Mouse (Mus musculus): ENCODE measurements at regions not wholly inside any gene's neighbourhood (a gene's known extent, or its start where the extent isn't known, plus 50 kb on each side); places are given as distances from the start of the nearest gene placed in this dataset.
"Not testable (repeated sequence)": the region's sequence is repeated elsewhere in the genome, so short reads cannot be mapped to it uniquely, and the experiment has no call there.

GRCm38 (mm10) chr7:116680523-116680922, 176.4 kb downstream of the Nucb2 start:
- no peak for DNase-seq (ENCODE audit: low spot score in 2 of 2)

DNA sequence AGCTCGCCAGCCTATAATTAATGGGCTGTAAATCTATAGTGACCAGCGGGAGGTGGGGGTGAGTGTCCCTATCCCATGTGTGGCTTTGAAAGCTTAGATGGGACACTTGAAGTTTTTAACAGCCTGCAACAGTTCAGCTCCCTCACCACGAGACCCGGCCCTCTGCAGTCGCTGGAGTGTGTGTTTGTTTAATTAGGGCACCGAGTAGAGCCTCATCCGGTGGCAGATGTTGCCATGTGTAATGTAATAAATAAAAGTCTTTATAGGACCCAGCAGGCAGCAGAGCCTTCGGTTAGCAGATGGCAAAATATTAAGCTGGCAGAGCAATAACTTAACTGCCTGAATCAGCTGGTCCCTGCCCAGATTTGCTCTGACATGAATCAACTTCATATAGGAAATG, 177.1 kb downstream of the Nucb2 start:
- DNase-seq (ENCODE audit: low spot score in 2 of 2) = peak; percentile 15 to 22

DNA sequence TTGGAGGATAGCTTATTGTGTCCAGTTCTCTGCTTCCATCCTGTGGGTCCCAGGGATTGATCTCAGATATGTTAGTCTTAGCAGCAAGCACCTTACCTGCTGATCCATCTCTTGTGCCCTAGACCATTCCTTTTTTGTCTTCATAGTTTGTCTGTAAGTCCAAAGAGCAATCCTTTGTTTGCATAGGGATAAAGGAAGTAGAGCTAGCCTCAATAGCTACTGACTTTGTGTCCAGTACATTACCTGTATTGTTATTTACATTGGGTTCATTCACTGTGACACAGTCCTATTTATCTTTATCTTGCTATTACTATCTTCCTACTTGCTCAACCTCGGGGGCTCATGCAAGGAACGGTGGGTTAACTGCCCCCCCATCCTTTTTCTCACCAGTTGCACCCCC, 196.2 kb downstream of the Nucb2 start:
- no peak for DNase-seq (ENCODE audit: low spot score in 2 of 2)

DNA sequence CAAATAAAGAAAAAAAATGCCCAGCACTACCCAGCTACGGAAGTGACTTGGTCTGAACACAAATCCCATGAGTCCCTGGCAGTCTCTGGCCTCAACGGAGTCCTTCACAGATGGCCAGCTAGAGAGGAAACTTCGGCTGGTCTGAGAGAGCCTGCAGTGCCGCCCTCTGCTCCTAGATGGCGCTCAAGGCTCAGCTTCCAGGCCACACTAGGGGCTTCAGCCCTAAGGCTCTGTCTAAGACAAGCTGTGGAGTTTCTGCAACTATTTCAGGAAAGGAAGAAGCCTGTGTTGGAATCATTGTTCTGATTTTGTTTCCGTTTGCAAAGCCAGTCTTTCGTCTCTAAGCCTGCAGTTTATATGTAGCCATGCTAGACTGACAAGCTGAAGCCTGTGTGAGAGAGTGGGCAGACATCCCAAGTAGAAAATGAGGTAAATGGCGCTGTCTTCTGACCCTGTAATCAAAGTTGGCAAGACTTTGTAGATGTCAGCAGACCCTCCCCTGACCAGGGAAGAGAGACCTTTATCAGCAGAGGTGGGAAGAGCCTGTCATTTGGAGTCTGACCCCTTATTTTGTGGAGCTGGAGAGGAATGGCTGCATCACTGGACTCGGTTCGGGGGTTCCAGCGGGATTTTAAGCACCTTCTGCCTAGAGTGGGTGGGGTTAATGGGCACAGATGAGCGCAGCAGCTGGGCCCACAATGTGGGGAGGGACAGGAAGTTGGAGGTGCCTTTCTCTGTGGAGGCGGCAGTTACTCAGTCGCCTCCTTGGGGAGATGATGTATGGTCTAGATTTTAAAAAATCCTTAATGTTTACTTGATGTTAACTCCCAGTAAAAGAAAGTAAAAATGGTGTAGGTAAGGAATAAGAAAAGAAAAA, 197.5 kb downstream of the Nucb2 start:
- peak; percentile 59 to 89 for DNase-seq (ENCODE audit: low spot score in 2 of 2)

DNA sequence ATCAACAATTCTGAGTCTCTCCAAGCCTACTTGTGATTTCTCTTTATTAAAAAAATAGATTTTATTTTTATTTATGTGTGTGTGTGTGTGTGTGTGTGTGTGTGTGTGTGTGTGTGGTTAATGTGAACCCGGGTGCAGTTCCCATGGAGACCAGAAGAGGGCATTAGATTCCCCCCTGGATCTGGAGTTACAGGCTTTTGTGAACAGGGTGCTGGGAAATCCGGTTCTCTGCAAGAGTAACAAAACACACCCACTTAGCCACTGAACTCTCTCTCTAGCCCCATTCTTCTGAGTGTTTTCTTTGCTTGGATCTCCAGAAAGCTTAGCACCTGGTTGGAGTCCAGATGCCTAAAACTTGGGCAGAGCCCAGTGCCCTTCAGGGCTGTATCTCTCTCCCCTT, 198.4 kb downstream of the Nucb2 start:
- DNase-seq (ENCODE audit: low spot score in 2 of 2) = no peak

- DNase-seq (ENCODE audit: low spot score in 2 of 2) = no peak
Measured at GRCm38 (mm10) chr7:116711541-116711940, 207.4 kb downstream of the Nucb2 start.

DNA sequence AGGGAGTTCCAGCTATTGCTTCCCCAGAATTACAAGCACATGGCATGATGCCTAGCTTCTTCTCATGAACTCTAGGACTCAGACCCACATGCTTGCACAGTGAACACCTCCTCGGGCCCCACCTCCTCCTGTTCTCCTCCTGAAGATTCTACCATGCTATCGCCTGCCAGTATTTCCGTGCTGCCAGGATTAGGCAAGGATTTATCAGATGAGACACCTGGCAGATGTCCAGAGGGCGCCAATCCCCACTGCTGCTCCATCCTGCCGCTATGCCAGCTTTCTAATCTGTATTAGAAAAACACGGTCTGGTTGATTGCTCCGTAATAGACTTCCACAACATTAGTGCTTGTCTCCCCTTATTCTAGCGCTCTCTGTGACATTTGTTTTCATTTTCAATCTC, 209.0 kb downstream of the Nucb2 start:
- peak; percentile 9 to 33 for DNase-seq (ENCODE audit: low spot score in 2 of 2)

DNA sequence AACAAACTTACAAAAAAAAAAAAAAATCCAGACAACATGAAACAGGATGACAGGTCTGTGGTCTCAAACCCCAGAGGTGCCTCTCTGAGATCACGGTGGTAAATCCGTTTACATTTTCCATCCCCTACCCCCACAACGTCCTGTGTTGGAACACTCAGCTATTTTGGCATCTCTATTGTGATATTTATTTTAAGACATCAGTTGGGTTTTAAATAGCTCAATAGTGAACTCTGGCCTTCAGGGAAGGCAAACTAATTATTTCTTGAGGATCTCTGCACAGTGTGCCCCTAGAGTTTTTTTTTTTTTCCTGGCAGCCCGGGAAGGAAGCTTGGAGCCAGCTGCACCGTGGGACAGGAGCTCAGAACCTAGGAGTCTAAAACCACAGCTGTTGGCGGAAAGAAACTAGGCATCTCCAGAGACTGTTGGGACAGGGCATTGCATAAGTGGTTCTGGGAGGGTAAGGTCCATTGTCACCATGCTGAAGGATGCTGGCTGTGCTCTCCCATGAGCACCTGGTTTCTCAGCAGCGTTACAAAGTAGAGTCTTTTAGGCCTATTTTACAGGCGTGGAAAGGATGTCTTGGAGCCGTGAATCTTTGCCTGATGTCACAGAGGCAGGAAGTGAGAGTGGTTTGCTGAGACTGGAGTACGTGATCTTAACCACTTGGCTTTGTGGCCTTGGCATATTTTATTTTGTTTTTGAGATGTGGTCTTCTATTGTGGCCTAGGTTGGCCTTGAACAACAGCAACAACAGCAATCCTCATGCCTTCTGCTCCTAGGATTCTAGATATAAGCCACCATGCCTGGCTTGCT, 211.3 kb downstream of the Nucb2 start:
- no peak for DNase-seq (ENCODE audit: low spot score in 2 of 2)

DNA sequence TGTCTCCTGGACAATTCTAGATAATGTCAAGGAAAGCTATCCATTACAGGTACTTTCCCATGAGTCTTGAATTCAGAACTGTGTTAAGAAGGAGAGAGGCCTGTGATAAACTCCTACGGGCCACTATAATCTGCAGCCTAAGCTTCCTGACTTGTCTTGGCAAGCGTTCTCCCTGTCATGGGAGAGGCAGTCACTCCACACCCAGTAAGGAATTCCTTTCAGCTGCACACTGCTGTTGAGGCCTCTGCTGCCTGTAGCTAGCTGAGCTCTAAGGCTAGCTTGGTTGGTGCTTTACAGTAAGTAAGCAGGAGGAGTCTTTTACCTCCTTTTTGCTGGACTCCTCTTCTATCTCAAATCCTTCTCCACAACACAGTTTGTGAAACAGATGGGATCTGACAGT, 224.2 kb downstream of the Nucb2 start:
- DNase-seq (ENCODE audit: low spot score in 2 of 2) = no peak

DNA sequence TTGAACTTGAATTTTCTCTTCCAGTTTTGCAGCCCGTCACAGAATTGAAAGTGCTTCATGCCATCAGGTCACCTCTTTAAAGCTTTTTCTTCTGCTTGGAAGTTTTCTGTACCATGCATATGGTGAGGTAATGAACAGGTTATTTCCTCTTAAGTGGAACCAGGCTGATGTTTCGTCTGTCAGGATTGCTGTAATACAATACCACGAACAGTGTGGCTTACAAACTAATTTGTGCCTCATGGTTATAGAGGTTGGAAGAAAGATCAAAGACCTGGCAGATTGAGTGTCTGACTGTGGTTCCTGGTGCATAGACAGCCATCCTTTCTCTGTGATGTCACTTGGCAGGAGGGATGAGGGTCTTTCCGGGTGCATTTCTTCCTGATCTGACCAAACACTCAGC, 225.6 kb downstream of the Nucb2 start:
- DNase-seq (ENCODE audit: low spot score in 2 of 2) = no peak

DNA sequence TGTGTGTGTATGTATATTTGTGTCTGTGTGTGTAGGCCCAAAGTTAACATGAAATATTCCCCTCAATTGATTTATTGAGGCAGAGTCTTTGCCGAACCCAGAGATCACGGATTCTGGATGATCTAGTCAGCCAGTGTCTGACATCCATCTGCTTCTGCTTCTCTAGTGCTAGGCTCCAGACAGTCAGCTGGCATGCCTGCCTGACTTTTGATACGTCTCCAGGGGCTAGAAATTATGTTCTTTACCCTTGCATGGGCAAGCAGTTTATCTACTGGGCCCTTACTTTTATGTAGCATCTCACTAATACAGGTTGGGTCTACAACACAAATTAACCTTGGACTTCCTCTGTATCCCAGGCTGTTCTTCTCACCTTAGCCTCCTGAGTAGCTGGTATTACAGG, 231.5 kb downstream of the Nucb2 start:
- DNase-seq (ENCODE audit: low spot score in 2 of 2) = no peak

GRCm38 (mm10) chr7:116736333-116736732, 232.2 kb downstream of the Nucb2 start:
- peak; percentile 9 to 20 for DNase-seq (ENCODE audit: low spot score in 2 of 2)

GRCm38 (mm10) chr7:116738009-116738408, 233.8 kb downstream of the Nucb2 start:
- no peak for DNase-seq (ENCODE audit: low spot score in 2 of 2)

GRCm38 (mm10) chr7:116754556-116754955, 250.4 kb downstream of the Nucb2 start:
- DNase-seq (ENCODE audit: low spot score in 2 of 2) = no peak

DNA sequence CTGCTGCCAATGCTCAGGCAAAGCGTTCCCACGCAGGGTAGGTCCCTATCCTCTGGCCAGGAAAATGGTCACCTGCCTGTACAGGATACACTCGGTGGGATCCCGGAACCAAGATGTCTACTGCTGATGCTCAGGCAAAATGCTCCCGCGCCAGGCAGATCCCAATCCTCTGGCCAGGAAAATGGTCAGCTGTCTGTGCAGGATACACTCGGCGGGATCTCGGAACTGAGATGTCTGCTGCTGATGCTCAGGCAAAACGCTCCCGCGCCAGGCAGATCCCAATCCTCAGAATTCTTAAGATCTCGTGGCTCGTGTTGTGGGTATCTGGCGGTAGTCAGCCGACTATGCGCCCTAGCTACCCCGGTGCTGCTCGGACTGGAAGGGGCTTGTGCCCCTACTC, 288.0 kb downstream of the Nucb2 start:
- DNase-seq (ENCODE audit: low spot score in 2 of 2) = not testable (repeated sequence)

GRCm38 (mm10) chr7:116808475-116808874, 304.3 kb downstream of the Nucb2 start:
- no peak for DNase-seq (ENCODE audit: low spot score in 2 of 2)

DNA sequence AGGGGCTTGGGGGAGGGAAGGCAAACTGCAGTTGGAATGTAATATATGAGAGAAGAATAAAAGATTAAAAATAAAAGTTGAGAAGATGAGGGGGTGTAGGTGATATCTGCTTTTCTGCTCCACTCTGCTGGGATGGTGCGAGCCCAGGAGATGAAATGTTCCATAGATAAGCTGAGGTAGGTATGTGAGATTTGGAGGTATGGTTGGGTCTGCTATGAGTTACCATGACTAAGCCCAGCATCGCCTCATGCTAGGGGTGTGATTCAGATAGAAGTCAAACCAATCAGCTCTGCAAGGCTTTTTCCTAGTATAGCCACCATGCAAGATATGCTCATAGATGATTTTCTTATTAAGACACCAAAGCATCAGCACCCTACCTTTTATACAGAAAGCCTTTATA, 312.3 kb downstream of the Nucb2 start:
- no peak for DNase-seq (ENCODE audit: low spot score in 2 of 2)

DNA sequence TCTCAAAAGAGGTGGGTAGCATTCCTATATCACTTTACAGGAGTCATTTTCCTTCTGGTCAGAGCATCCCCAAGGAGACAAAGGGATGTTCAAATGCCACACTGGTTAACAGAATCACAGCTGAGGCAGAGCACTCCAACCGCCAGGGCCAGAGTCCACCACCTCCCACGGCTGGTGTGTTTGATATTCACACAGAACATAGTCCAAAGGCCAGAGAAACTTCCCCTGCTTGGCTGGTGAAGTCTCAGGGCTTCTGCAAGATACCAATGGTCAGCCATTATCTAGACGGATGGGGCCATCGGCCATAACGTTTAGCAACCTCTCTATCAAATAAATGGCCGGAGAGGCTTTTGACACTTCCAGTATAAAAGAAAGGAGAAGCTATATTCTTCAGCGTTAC, 313.8 kb downstream of the Nucb2 start:
- DNase-seq (ENCODE audit: low spot score in 2 of 2) = no peak

DNA sequence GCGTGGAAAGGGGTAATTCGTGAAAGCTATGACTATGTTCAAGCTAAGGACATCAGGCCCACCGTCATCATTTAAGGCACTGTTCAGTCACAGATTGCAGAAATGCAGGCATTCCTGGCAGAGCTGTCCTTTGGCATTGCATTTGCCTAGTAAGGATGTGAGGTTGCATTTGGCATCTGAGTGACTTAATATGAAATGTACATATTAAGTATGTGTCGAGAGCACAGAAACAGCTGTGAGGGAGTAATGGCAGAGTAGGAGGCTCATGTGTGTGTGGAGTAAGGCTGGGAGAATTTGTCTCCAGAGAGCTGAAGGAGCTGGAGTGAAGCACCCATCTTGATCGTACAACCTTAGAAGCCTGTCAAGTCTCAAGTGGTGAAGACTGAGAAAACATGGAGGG, 316.4 kb downstream of the Nucb2 start:
- no peak for DNase-seq (ENCODE audit: low spot score in 2 of 2)

DNA sequence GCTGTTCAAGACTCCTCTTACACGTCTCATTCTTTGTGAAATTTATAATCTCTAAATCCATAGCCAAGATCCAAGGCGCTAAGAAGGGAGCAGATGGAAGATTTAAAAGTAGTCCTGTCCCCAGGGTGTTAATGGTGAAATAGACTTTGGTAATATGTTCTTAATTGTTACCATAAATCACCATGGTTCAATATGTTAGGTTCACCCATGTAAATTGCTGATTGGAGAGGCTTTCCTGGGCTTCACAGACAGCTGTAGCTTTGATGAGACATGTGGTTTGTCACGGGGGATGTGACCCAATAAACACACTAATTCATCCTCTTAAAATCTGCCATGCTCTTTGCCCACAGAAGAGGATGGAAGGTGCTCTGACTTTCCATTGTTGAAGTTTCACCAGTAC, 338.7 kb downstream of the Nucb2 start:
- no peak for DNase-seq (ENCODE audit: low spot score in 2 of 2)

GRCm38 (mm10) chr7:116847846-116848730, 343.9 kb downstream of the Nucb2 start:
- DNase-seq (ENCODE audit: low spot score in 2 of 2) = no peak

DNA sequence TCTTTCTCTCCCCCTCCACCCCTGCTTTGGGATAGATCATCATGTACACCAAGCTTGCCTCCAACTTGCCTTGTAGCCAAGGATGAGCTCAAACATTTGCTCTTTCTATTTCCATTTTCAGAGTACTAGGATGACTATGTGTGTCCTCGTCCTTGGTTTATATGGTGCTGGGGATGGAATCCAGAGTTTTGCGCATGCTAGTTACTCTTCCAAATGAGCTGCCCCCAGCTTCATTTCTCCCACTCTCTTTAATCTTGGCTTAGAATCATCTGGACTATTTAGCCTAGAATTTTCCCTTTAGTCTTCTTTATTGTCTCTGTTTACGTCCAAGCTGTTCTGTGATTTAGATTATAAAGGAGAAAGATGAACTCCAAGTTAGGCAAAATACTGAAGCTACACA, 349.2 kb downstream of the Nucb2 start:
- DNase-seq (ENCODE audit: low spot score in 2 of 2) = peak in 1 of 2 experiments; percentile 4

Measured in layer of hippocampus, adult 8-10 months (tissue).